Mouse (Mus musculus) neutrophil, adult 5-6 weeks (primary cell): ENCODE measurements around the gene AC134908.4. TPM values are rescaled to one million over a fixed set of nuclear protein-coding genes. Genes with fewer than 3 reads are reported as not detected.
"Not testable (repeated sequence)": the region's sequence is repeated elsewhere in the genome, so short reads cannot be mapped to it uniquely, and the experiment has no call there.

ENCODE experiments used
- ATAC-seq: fragments of 151-379, 151-347 bp; 2 replicates; pipeline ENCODE4 v1.8.0; 2017; ENCODE audit warnings: mild to moderate bottlenecking, moderate TSS enrichment; ENCODE audit not compliant: insufficient number of reproducible peaks, poor library complexity, low FRiP score, severe bottlenecking; ENCODE audit errors: extremely low read depth
- total RNA-seq: library from RNA; stranded (forward); fragments of 200-1000 nt; gene quantifications from 2 replicates; pipeline ENCODE4 v1.2.3, GENCODE M21; 2017

AC134908.4 gene
- total RNA-seq, 1 experiment from 2014 or later = not detected

DNA sequence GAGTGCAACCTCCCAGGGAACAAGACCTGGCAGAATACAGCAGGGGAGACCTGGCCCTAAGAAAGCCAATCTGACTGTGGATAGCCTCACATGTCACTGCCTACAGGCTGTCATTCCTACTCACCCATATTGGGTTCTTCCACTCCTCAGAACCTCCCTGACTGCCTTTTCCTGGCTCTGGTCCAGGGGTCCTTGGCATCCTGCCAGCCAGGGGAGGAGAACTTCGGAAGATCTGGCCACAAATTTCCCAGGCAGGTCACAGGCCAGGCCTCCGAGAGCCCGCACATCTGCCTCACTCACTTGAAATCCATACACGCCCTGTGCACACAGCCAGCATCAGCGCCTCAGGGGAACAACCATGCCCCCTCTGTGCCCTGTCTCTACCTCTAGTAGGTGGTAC lies 44.0 kb downstream of the AC134908.4 start:
- no peak for ATAC-seq

DNA sequence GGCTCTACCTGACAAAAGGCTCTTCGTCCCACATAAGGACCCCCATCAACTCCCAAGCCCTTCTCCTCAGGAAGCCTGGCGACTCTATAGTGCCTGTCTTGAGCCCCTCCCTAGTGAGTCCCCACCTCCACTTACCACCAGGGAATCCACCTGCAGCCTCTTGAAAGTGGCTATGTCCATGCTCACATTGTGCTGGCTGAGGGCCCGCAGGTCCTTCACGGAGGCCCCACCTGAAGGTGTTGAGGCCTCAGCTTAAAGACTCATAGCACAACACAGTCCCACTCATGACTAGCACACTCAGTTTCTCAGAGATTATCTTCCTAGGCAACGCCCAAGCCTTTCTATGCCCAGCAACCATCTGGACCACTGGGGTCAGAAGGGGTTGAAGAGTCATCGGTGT lies 46.1 kb downstream of the AC134908.4 start:
- no peak for ATAC-seq

- ATAC-seq = no peak
These were observed 47.2 kb downstream of the AC134908.4 start for GRCm38 (mm10) chr17:25748238-25748637.

DNA sequence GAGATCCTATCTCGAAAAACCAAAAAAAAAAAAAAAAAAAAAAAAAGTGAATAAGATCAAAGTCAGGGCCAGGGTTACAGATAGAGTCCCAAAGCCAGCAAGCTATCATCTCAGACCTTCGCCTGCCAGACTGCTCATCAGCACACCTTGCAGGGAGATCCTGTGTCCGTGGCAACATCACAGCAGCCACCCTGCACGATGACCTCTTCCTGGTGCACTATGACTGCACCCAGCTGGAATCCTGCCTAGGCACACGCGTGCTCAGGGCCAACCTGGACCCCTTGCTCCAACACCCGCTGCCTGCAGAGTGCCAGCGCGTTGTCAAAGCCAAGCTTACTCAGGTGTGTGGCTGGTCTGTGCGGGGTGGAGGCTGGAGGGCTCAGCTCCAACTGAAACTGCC lies 51.1 kb downstream of the AC134908.4 start:
- ATAC-seq = no peak

DNA sequence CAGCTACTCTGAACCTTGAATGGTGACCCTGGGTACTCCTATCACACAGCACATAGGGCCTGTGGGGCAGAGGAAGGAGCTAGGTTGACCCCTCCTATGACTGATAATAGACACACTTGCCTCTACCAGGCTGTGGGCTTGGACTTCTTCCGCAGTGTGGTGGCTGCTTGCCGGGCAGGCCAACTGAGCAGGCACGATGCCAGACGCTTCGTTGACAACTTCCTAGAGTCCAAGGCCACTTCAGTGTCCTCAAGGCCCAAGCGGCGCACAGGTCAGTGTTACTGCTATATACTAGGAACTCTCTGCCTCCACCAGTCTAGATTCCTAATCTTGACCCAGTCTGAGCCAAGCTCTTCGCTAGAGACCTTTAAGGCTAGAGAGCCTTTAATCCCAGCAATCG lies 51.6 kb downstream of the AC134908.4 start:
- ATAC-seq = no peak

DNA sequence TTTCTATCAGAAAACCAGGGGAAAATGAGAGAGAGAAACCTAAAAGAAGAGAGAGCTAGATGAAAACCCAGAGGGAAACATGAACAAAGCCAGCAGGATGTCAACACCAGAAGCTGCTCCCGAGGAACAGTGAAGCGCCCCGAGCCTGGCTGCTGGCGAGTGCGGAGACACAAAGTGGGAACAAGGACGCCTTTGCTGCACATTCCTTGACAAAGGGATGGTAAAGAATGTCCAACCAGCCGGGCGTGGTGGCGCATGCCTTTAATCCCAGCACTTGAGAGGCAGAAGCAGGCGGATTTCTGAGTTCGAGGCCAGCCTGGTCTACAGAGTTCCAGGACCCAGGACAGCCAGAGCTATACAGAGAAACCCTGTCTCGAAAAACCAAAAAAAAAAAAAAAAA lies 54.0 kb downstream of the AC134908.4 start:
- not testable (repeated sequence) for ATAC-seq

Other genes starting within 250 kb of the AC134908.4 start
- gene Sox8, start 225.0 kb downstream of the AC134908.4 start, total RNA-seq = not detected in 2 replicates
- 10.9 and 11.8 TPM in 2 replicates for gene Lmf1, start 216.6 kb downstream of the AC134908.4 start, total RNA-seq
- not detected in 2 replicates for gene Gng13, start 78.5 kb downstream of the AC134908.4 start, total RNA-seq
- gene Chtf18, start 68.2 kb downstream of the AC134908.4 start, total RNA-seq = 1.5 and 2.3 TPM in 2 replicates
- gene Rpusd1, start 68.0 kb downstream of the AC134908.4 start, total RNA-seq = 1.7 and 2.2 TPM in 2 replicates
- not detected in 2 replicates for gene Mslnl, start 59.6 kb downstream of the AC134908.4 start, total RNA-seq
- 1.6 TPM in 1 of 2 replicates, not detected in the other for gene Msln, start 41.3 kb downstream of the AC134908.4 start, total RNA-seq
- 36.2 and 41.3 TPM in 2 replicates for gene Narfl, start 21.9 kb downstream of the AC134908.4 start, total RNA-seq
- 21.5 and 24.7 TPM in 2 replicates for gene Haghl, start 10.0 kb downstream of the AC134908.4 start, total RNA-seq
- 0.25 TPM in 1 of 2 replicates, not detected in the other for gene Ccdc78, start 9.1 kb downstream of the AC134908.4 start, total RNA-seq
- gene Fam173a, start 2.8 kb downstream of the AC134908.4 start, total RNA-seq = 23.6 and 33.3 TPM in 2 replicates
- 3.5 and 4.4 TPM in 2 replicates for gene Metrn, start 1.5 kb upstream of the AC134908.4 start, total RNA-seq
- not detected in 2 replicates for gene Fbxl16, start 13.4 kb upstream of the AC134908.4 start, total RNA-seq
- gene Wdr24, start 28.0 kb upstream of the AC134908.4 start, total RNA-seq = 12.9 and 13.4 TPM in 2 replicates
- 10.9 and 11.0 TPM in 2 replicates for gene Jmjd8, start 33.2 kb upstream of the AC134908.4 start, total RNA-seq
- gene Stub1, start 37.7 kb upstream of the AC134908.4 start, total RNA-seq = 74.8 and 79.7 TPM in 2 replicates
- gene Rhbdl1, start 41.6 kb upstream of the AC134908.4 start, total RNA-seq = 1.5 TPM in 1 of 2 replicates, not detected in the other
- 3.4 and 5.6 TPM in 2 replicates for gene Gm20683, start 46.1 kb upstream of the AC134908.4 start, total RNA-seq
- gene Rhot2, start 49.2 kb upstream of the AC134908.4 start, total RNA-seq = 34.6 and 37.0 TPM in 2 replicates
- gene Wdr90, start 65.8 kb upstream of the AC134908.4 start, total RNA-seq = 7.4 and 8.4 TPM in 2 replicates
- 1.2 TPM in 1 of 2 replicates, not detected in the other for gene Mcrip2, start 73.1 kb upstream of the AC134908.4 start, total RNA-seq
- gene Mettl26, start 79.4 kb upstream of the AC134908.4 start, total RNA-seq = 5.8 and 7.1 TPM in 2 replicates
- 2.0 and 3.0 TPM in 2 replicates for gene Wfikkn1, start 85.2 kb upstream of the AC134908.4 start, total RNA-seq
- gene Rab40c, start 124.1 kb upstream of the AC134908.4 start, total RNA-seq = 6.5 and 7.8 TPM in 2 replicates
- gene Pigq, start 149.3 kb upstream of the AC134908.4 start, total RNA-seq = 23.3 and 28.6 TPM in 2 replicates
- gene Nhlrc4, start 149.3 kb upstream of the AC134908.4 start, total RNA-seq = not detected in 2 replicates
- gene A930017K11Rik, start 156.9 kb upstream of the AC134908.4 start, total RNA-seq = not detected in 2 replicates
- gene Capn15, start 190.1 kb upstream of the AC134908.4 start, total RNA-seq = 9.2 and 10.2 TPM in 2 replicates